Mouse (Mus musculus) G1E (cell line): ENCODE data around the gene Tspyl1.

Experiments used
- CTCF ChIP-seq: IDR thresholded peaks from 2 replicates; pipeline ENCODE4 v1.5.1; 2012; ENCODE audit warnings: low read depth, low read length, inconsistent platforms, mixed read lengths
- GATA1 ChIP-seq: IDR thresholded peaks from 2 replicates; pipeline ENCODE4 v1.6.1; 2012; ENCODE audit warnings: borderline replicate concordance, low read length, inconsistent platforms, mixed read lengths
- GATA2 ChIP-seq: IDR thresholded peaks from 2 replicates; pipeline ENCODE4 v1.6.1; 2012; ENCODE audit warnings: low read depth, low read length, inconsistent platforms, borderline replicate concordance

- TF ChIP-seq CTCF (no peak), GATA1 (no peak), GATA2 (no peak)
Measured at GRCm38 (mm10) chr10:34317217-34317606, 35.2 kb downstream of the Tspyl1 start.
